Mouse (Mus musculus) stomach, embryonic 14.5 days (tissue): ENCODE data around the gene Bmp6. TPM values are rescaled to one million over a fixed set of nuclear protein-coding genes. Genes with fewer than 3 reads are reported as not detected.

Experiments
- ATAC-seq: fragments of 200-750 bp; cut with Nextera tagmentation; 2 replicates; pipeline ENCODE4 v1.8.0; 2017; ENCODE audit warnings: low read depth, moderate TSS enrichment; ENCODE audit not compliant: insufficient number of reproducible peaks, insufficient read depth, low FRiP score
- H3K27ac ChIP-seq: fragments of 300-500 bp; sonication (generic); 2 replicates; pipeline ENCODE4 v1.5.1; 2014; ENCODE audit warnings: mild to moderate bottlenecking, low read length, moderate library complexity, mixed read lengths
- H3K27me3 ChIP-seq: fragments of 300-500 bp; sonication (generic); 2 replicates; pipeline ENCODE4 v1.6.1; 2014; ENCODE audit warnings: low read length, control low read depth, mixed read lengths; ENCODE audit not compliant: control insufficient read depth, insufficient read depth
- H3K36me3 ChIP-seq: fragments of 300-500 bp; sonication (generic); 2 replicates; pipeline ENCODE4 v1.6.1; 2014; ENCODE audit warnings: mild to moderate bottlenecking, control low read depth, low read length, moderate library complexity, mixed read lengths; ENCODE audit not compliant: control insufficient read depth, insufficient read depth
- H3K4me1 ChIP-seq: fragments of 300-500 bp; sonication (generic); 2 replicates; pipeline ENCODE4 v1.6.1; 2014; ENCODE audit warnings: low read length, control low read depth, mixed read lengths; ENCODE audit not compliant: control insufficient read depth, insufficient read depth
- H3K4me2 ChIP-seq: fragments of 300-500 bp; sonication (generic); replicated peaks from 2 replicates; pipeline ENCODE4 v1.6.1; 2014; ENCODE audit warnings: low read depth, low read length, control low read depth
- H3K4me3 ChIP-seq: fragments of 300-500 bp; sonication (generic); 2 replicates; pipeline ENCODE4 v1.5.1; 2014; ENCODE audit warnings: low read depth, low read length, control low read depth
- H3K9ac ChIP-seq: fragments of 300-500 bp; sonication (generic); replicated peaks from 2 replicates; pipeline ENCODE4 v1.6.1; 2014; ENCODE audit warnings: low read depth, mild to moderate bottlenecking, control low read depth, low read length, moderate library complexity, mixed read lengths
- H3K9me3 ChIP-seq: fragments of 300-500 bp; sonication (generic); 2 replicates; pipeline ENCODE4 v1.6.1; 2016; ENCODE audit warnings: low read depth, low read length, control low read depth; ENCODE audit not compliant: control insufficient read depth
- WGBS: fragments of 180-500 bp; shearing (Covaris S2); extraction: QIAGEN DNeasy Blood & Tissue Kit; methylation state at CpG from one replicate; pipeline ENCODE4 v1.1.7; 2014; 5-methylcytosine and 5-hydroxymethylcytosine counted together
- polyA plus RNA-seq: library from polyadenylated mRNA; unstranded; fragments of >200 nt; fragmentation: Nextera tagmentation; extraction: Ambion mirVana; gene quantifications from 2 replicates; pipeline ENCODE4 v1.2.1, GENCODE M21; 2014

Gene Bmp6
- polyA plus RNA-seq, 1 experiment from 2014 or later, result 1.8 TPM

- Histone ChIP-seq H3K9ac (peak overlapping the region; percentile 77), H3K27me3 (no peaks in the 10 kb centered on the region), H3K4me1 (peaks cover 22% of the 10 kb centered on the region), H3K4me2 (peak overlapping the region; percentile 79), H3K4me3 (peak overlapping the region; percentile 67), H3K27ac (peak overlapping the region; percentile 87), H3K36me3 (peaks cover 8% of the 10 kb centered on the region; the same call in 1 of the 2 replicates), H3K9me3 (no peaks in the 10 kb centered on the region)
- ATAC-seq, result no peak
- 7% methylated on average over 15 of the region's 15 CpGs for WGBS
Measured at GRCm38 (mm10) chr13:38527041-38527796, 182.3 kb downstream of the Bmp6 start.

DNA sequence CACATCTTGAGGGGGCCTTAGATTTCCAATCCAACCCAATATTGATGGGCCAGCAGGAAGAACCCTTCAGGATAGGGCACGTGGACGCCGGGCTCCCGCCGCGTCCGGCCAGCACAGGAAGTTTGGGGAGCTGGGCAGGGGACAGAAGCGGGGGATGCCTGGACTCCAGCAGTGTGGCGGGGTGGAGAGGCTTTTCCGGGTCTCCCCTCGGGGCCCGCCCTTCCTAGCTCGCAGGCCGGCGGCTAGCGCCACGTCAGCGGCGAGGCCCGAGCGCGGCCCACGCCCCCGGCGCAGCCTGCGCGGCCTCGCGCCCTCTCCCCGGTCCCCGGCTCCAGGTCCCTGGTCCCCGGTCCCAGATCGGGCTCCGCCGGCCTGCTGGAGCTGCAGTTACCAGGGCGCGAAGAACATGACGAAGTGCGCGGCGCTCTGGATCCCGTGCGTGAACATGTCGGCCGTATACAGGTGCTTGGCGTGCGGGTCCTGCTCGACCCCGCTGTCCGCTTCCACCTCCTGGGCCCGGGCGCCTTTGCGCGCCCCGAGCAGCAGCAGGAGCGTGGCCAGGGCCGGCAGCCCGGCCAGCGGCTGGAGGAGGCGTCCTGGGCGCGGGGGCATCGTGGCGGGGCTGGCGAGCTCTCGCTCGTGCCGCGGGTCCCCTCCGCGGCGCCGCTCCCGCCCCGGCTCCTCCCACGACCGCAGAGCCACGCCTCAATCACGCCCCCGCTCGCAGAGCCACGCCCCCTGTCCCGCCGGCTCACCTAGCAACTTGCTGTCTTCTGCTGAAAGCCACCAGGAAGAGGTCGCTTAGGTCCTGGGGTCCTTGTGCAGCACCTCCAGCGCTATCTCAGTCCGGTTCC is 183.1 kb downstream of the Bmp6 start:
- under 1% methylated on average over 87 of the region's 87 CpGs for WGBS
- peaks cover 22% of the 10 kb centered on the region for H3K4me1 ChIP-seq
- peak overlapping the region; percentile 87 for H3K27ac ChIP-seq
- H3K9me3 ChIP-seq, result no peaks in the 10 kb centered on the region
- peak overlapping the region; percentile 79 for H3K4me2 ChIP-seq
- H3K27me3 ChIP-seq, result no peaks in the 10 kb centered on the region
- H3K4me3 ChIP-seq, result peak overlapping the region; percentile 67
- peak overlapping the region; percentile 77 for H3K9ac ChIP-seq
- H3K36me3 ChIP-seq, result peaks cover 4% of the 10 kb centered on the region; the same call in 1 of the 2 replicates
- peak; percentile 93 for ATAC-seq

DNA sequence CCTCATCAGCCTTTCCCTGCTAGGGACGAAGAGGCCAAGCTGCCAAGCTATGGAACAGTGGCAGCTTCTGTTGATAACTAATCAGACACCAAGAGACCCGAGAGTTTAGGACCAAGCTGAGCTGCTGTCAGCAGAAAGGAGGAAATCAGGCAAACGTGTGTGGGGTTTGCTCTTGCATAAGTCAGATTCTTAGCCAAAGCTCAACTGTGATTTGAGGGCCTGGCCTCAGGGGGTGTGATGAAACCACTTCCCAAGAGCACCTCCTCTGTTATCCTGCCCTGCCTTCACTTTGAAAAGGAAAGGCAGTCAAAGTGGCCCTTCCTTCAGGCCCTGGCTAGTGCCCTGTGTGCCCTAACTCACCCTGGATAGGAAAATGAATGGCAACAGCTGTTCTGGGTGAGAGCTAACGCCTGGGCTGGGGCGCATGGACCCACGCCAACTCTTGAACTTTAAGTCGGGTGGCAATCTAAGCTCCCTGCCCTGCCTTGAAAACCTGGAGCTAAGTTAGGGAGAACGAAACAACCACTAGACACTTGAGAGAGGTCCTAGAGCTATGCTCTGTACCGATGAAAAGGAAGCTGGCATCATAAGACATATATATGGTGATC is 183.9 kb downstream of the Bmp6 start, which contains the start of gene Txndc5:
Txndc5 (minus strand) TSS at position 138 of the 608 bp plus-strand sequence.
- no peaks in the 10 kb centered on the region; the same call in 1 of the 2 replicates for H3K36me3 ChIP-seq
- peak within 1 kb of the TSS; percentile 67 for H3K4me3 ChIP-seq
- peak within 1 kb of the TSS; percentile 77 for H3K9ac ChIP-seq
- no peaks in the 10 kb centered on the region for H3K27me3 ChIP-seq
- H3K4me1 ChIP-seq, result peaks cover 22% of the 10 kb centered on the region
- ATAC-seq, result no peak
- 54% methylated on average over 9 of the region's 9 CpGs for WGBS
- peak within 1 kb of the TSS; percentile 79 for H3K4me2 ChIP-seq
- no peaks in the 10 kb centered on the region for H3K9me3 ChIP-seq
- peak within 1 kb of the TSS; percentile 87 for H3K27ac ChIP-seq

DNA sequence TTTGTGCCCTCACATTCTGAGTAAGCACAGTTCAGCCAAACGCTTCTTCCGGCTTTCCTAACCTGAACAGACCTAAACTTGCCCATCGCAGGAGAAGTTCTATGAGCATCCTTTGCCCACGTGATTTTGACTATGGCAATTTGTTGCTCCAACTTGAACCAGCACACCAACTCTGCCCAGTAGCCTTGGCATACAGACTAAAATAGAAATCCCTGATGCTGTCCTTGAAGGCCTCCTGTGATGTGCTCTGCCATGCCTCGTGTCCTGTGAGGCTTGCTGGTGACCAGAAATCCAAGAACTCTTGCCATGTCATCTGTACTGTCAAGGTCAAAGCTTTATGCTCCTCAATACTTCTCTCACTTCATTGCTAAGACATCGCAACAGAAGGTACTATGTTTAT is 184.7 kb downstream of the Bmp6 start:
- no peak overlapping the region for H3K4me3 ChIP-seq
- H3K27me3 ChIP-seq, result no peaks in the 10 kb centered on the region
- no peak overlapping the region for H3K9ac ChIP-seq
- H3K4me2 ChIP-seq, result no peak overlapping the region
- WGBS, result 89% methylated on average over 6 of the region's 6 CpGs
- H3K36me3 ChIP-seq, result no peaks in the 10 kb centered on the region; the same call in 1 of the 2 replicates
- H3K4me1 ChIP-seq, result peaks cover 22% of the 10 kb centered on the region
- H3K9me3 ChIP-seq, result no peaks in the 10 kb centered on the region
- ATAC-seq, result no peak
- H3K27ac ChIP-seq, result no peak overlapping the region

DNA sequence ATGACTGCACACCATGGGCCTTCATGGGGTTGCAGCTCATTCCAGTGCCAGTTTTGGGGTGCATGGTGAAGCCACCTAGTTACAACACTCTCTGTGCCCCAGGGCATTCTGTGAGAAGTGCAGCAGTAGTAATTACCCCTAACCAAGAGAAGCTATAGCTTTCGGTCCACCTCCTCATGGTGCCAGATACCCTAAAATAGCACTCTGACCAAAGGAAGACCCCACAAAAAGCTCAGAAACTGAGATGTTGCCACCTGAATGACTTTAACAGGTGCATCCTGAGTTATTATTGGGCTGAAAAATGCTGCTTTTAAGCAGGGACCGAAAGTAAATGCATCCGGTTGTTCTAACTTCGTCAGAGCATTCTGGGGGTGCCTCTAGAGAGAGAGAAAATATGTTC is 186.6 kb downstream of the Bmp6 start:
- Histone ChIP-seq H3K4me1 (peaks cover 8% of the 10 kb centered on the region), H3K36me3 (no peaks in the 10 kb centered on the region), H3K9ac (no peak overlapping the region), H3K9me3 (no peaks in the 10 kb centered on the region), H3K4me2 (no peak overlapping the region), H3K27ac (no peak overlapping the region), H3K27me3 (no peaks in the 10 kb centered on the region), H3K4me3 (no peak overlapping the region)
- 94% methylated on average over 4 of the region's 4 CpGs for WGBS
- ATAC-seq, result no peak

DNA sequence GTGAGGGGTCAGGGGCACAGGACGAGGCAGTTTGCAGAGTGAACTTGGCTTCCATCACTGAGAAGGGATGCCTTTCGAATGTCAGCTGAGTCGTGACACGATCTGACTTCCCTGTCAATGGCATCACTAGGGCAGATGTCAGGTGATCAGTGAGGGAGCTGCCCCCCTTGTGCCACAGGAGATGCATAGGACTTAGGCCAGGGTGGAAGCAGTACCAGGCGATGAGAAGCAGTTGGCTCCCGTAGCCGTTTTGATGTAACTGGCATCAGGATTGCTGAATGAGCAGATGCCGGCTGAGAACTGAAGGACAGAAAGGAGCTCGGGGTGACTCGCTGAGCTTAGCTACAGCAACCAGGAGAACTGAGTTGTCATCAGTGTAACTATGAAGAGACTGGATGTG is 188.6 kb downstream of the Bmp6 start:
- no peak overlapping the region for H3K9ac ChIP-seq
- H3K4me1 ChIP-seq, result 0 out of 2 replicates have a peak, but pooled peaks cover 4% of the 10 kb centered on the region
- no peaks in the 10 kb centered on the region for H3K9me3 ChIP-seq
- no peak overlapping the region for H3K4me3 ChIP-seq
- no peaks in the 10 kb centered on the region for H3K27me3 ChIP-seq
- no peaks in the 10 kb centered on the region for H3K36me3 ChIP-seq
- H3K27ac ChIP-seq, result no peak overlapping the region
- ATAC-seq, result no peak
- 82% methylated on average over 10 of the region's 10 CpGs for WGBS
- no peak overlapping the region for H3K4me2 ChIP-seq

DNA sequence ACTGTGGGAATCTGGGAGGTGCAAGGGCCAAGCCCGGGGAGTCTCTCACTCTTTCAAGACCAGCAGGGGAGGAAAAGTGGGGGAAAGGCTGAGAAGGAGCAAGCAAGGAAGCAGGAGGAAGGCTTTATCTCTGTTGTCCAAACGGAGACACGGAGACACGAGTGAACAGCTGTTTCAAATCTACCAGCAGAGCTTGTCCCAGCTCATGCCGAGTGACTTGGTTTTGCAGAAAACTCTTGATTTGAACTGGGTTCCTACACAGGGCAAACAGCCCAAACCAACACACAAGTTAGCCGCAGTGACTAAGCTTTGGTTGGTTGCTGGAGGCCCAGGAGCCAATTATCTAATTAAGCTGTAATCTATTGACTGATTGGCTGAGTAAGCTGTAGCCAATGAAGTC is 189.1 kb downstream of the Bmp6 start:
- 38% methylated on average over 6 of the region's 6 CpGs for whole genome bisulfite sequencing
- no peaks in the 10 kb centered on the region for H3K4me1 ChIP-seq
- H3K4me2 ChIP-seq, result no peak overlapping the region
- H3K9me3 ChIP-seq, result no peaks in the 10 kb centered on the region
- no peaks in the 10 kb centered on the region for H3K36me3 ChIP-seq
- H3K9ac ChIP-seq, result no peak overlapping the region
- no peak overlapping the region for H3K4me3 ChIP-seq
- no peak overlapping the region for H3K27ac ChIP-seq
- no peaks in the 10 kb centered on the region for H3K27me3 ChIP-seq
- no peak for ATAC-seq

- Histone ChIP-seq H3K9me3 (no peaks in the 10 kb centered on the region), H3K27ac (no peak overlapping the region), H3K36me3 (no peaks in the 10 kb centered on the region), H3K9ac (no peak overlapping the region), H3K27me3 (no peaks in the 10 kb centered on the region), H3K4me1 (no peaks in the 10 kb centered on the region), H3K4me2 (no peak overlapping the region), H3K4me3 (no peak overlapping the region)
- no peak for ATAC-seq
- 78% methylated on average over 6 of the region's 6 CpGs for WGBS
Measured at GRCm38 (mm10) chr13:38534731-38535130, 189.8 kb downstream of the Bmp6 start.
